In genomic region chr10:67852411-67852810, GRCm38 (mm10) we compare ENCODE assay signal across 26 mouse cellular contexts.
"Had no signal": no experiment of that assay in that cellular context is flagged by ENCODE, and none has a peak within 500 bp of the region (broad histone marks: within the 10 kb centered on the region; RNA-seq: fewer than 3 reads in every experiment).

No protein-coding gene starts in this region.

- H3K9me3 ChIP-seq: heart, embryonic 12.5 days; hindbrain, embryonic 10.5 days; hindbrain, embryonic 13.5 days; hindbrain, embryonic 15.5 days; kidney, embryonic 15.5 days; limb, embryonic 10.5 days; limb, embryonic 12.5 days; liver, embryonic 13.5 days; liver, embryonic 15.5 days had no signal

- H3K36me3 ChIP-seq: heart, embryonic 12.5 days; hindbrain, embryonic 10.5 days; hindbrain, embryonic 13.5 days; hindbrain, embryonic 15.5 days; kidney, embryonic 15.5 days; limb, embryonic 10.5 days; limb, embryonic 12.5 days; liver, embryonic 13.5 days; liver, embryonic 15.5 days had no signal

- H3K4me1 ChIP-seq: hindbrain, embryonic 13.5 days; hindbrain, embryonic 15.5 days; kidney, embryonic 15.5 days; limb, embryonic 12.5 days; liver, embryonic 13.5 days; liver, embryonic 15.5 days had no signal

- H3K27ac ChIP-seq: gastrocnemius, adult 2 months; heart, adult 2 months; hindbrain, embryonic 10.5 days; hindbrain, embryonic 13.5 days; hindbrain, embryonic 15.5 days; hindbrain, postnatal 0 days; kidney, embryonic 15.5 days; kidney, postnatal 0 days; limb, embryonic 10.5 days; limb, embryonic 12.5 days; liver, embryonic 13.5 days; liver, embryonic 15.5 days had no signal

- ATAC-seq: hindbrain, postnatal 0 days; intestine, embryonic 16.5 days had no signal

- H3K27me3 ChIP-seq: heart, embryonic 12.5 days; hindbrain, embryonic 15.5 days; kidney, embryonic 15.5 days; limb, embryonic 12.5 days; liver, embryonic 13.5 days; liver, embryonic 15.5 days had no signal

- H3K4me3 ChIP-seq: gastrocnemius, adult 2 months; heart, adult 2 months; heart, embryonic 12.5 days; hindbrain, embryonic 10.5 days; hindbrain, embryonic 13.5 days; hindbrain, embryonic 15.5 days; kidney, embryonic 15.5 days; limb, embryonic 10.5 days; limb, embryonic 12.5 days; liver, embryonic 13.5 days; liver, embryonic 15.5 days had no signal

- DNase-seq: gastrocnemius, adult 2 months; gastrocnemius, postnatal 14 days; gastrocnemius, postnatal 36 days; heart, adult 2 months; heart, postnatal 10 days; heart, postnatal 4 days; kidney, adult 11 months; kidney, adult 2 months; kidney, adult 9 months; kidney, postnatal 14 days; kidney, postnatal 36 days; layer of hippocampus, adult 9-11 months; layer of hippocampus, postnatal 36 days; liver; liver, embryonic 13.5 days had no signal
